Mouse (Mus musculus) hindbrain, embryonic 15.5 days (tissue): ENCODE results near the gene Dock6. TPM values are rescaled to one million over a fixed set of nuclear protein-coding genes. Genes with fewer than 3 reads are reported as not detected.
A peak's percentile ranks its signal among the peaks of the same experiment; 100 is the strongest.
"Not testable (repeated sequence)": the region's sequence is repeated elsewhere in the genome, so short reads cannot be mapped to it uniquely, and the experiment has no call there.

Experiments
- ATAC-seq: fragments of 200-750 bp; cut with Nextera tagmentation; 2 replicates; pipeline ENCODE4 v1.8.0; 2017; ENCODE audit warnings: low read depth, moderate number of reproducible peaks, moderate TSS enrichment; ENCODE audit not compliant: low FRiP score
- H3K27ac ChIP-seq: fragments of 300-500 bp; sonication (generic); replicated peaks from 2 replicates; pipeline ENCODE4 v1.5.1; 2015; ENCODE audit warnings: mild to moderate bottlenecking, inconsistent platforms
- H3K27me3 ChIP-seq: fragments of 300-500 bp; sonication (generic); 2 replicates; pipeline ENCODE4 v1.6.1; 2015; ENCODE audit warnings: control low read depth, inconsistent platforms
- H3K36me3 ChIP-seq: fragments of 300-500 bp; sonication (generic); 2 replicates; pipeline ENCODE4 v1.6.1; 2015; ENCODE audit warnings: control low read depth, inconsistent platforms
- H3K4me1 ChIP-seq: fragments of 300-500 bp; sonication (generic); replicated peaks from 2 replicates; pipeline ENCODE4 v1.6.1; 2015; ENCODE audit warnings: control low read depth, inconsistent platforms
- H3K4me2 ChIP-seq: fragments of 300-500 bp; sonication (generic); 2 replicates; pipeline ENCODE4 v1.6.1; 2015; ENCODE audit warnings: moderate library complexity, mild to moderate bottlenecking, inconsistent platforms
- H3K4me3 ChIP-seq: fragments of 300-500 bp; sonication (generic); 2 replicates; pipeline ENCODE4 v1.5.1; 2015; ENCODE audit warnings: mild to moderate bottlenecking, inconsistent platforms
- H3K9ac ChIP-seq: fragments of 300-500 bp; sonication (generic); 2 replicates; pipeline ENCODE4 v1.6.1; 2015; ENCODE audit warnings: inconsistent platforms
- H3K9me3 ChIP-seq: fragments of 300-500 bp; sonication (generic); 2 replicates; pipeline ENCODE4 v1.6.1; 2016; ENCODE audit warnings: control low read depth, inconsistent platforms
- WGBS: fragments of 180-500 bp; shearing (Covaris S2); methylation state at CpG from one replicate; pipeline ENCODE4 v1.1.7; 2015; 5-methylcytosine and 5-hydroxymethylcytosine counted together
- polyA plus RNA-seq: library from polyadenylated mRNA; unstranded; fragments of >200 nt; fragmentation: Nextera tagmentation; extraction: Ambion mirVana; gene quantifications from 2 replicates; pipeline ENCODE4 v1.2.1, GENCODE M21; 2015

The Dock6 gene
- polyA plus RNA-seq, 1 experiment from 2014 or later: 16.4 TPM

GRCm38 (mm10) chr9:21803986-21804644 lies 48.3 kb downstream of the Dock6 start:
- Histone ChIP-seq H3K36me3 (no peaks in the 10 kb centered on the region), H3K4me3 (no peak overlapping the region), H3K27ac (no peak overlapping the region), H3K27me3 (no peaks in the 10 kb centered on the region), H3K9me3 (no peaks in the 10 kb centered on the region), H3K9ac (no peak overlapping the region), H3K4me2 (0 out of 2 replicates have a peak overlapping the region, but pooled peaks have one; percentile 2), H3K4me1 (no peaks in the 10 kb centered on the region)
- WGBS: 48% methylated on average over 13 of the region's 13 CpGs
- ATAC-seq: peak; percentile 83

- Histone ChIP-seq H3K9me3 (no peaks in the 10 kb centered on the region), H3K4me3 (no peak overlapping the region), H3K4me1 (peaks cover 11% of the 10 kb centered on the region), H3K4me2 (no peak overlapping the region), H3K36me3 (no peaks in the 10 kb centered on the region), H3K27me3 (peaks cover 7% of the 10 kb centered on the region), H3K9ac (no peak overlapping the region), H3K27ac (no peak overlapping the region)
- WGBS: 87% methylated on average over 7 of the region's 7 CpGs
- ATAC-seq: no peak
Measured at GRCm38 (mm10) chr9:21801591-21801990, 50.8 kb downstream of the Dock6 start.

DNA sequence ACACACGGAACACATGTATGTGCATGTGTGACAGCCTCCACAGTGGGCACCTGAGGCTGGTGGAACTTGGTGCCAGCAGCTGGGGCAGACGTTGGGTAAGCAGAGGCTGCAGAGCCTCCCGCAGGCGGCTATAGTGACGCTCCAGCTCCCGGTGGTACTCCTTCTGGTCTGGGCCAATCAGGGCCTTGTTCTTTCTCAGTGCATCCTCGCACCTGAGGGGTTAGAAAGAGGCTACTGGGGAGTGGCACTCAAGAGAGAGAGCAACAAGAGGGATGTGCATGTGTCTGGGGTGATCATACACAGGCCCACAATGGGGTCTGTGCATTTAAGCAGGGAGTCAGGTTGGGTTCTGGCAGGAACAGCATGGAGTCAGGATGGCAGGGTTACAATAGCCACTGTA lies 51.3 kb downstream of the Dock6 start:
- H3K4me1 ChIP-seq: peaks cover 12% of the 10 kb centered on the region
- no peaks in the 10 kb centered on the region for H3K36me3 ChIP-seq
- peaks cover 7% of the 10 kb centered on the region for H3K27me3 ChIP-seq
- H3K9me3 ChIP-seq: no peaks in the 10 kb centered on the region
- H3K4me2 ChIP-seq: no peak overlapping the region
- no peak overlapping the region for H3K27ac ChIP-seq
- 77% methylated on average over 7 of the region's 7 CpGs for WGBS
- no peak for ATAC-seq
- no peak overlapping the region for H3K9ac ChIP-seq
- no peak overlapping the region for H3K4me3 ChIP-seq

- 66% methylated on average over 3 of the region's 3 CpGs for WGBS
- H3K9ac ChIP-seq: no peak overlapping the region
- peak overlapping the region; percentile 66 for H3K4me3 ChIP-seq
Measured at GRCm38 (mm10) chr9:21799010-21799350, 53.5 kb downstream of the Dock6 start.

GRCm38 (mm10) chr9:21798345-21799009 lies 54.0 kb downstream of the Dock6 start, which contains the start of gene Kank2:
Gene Kank2 (minus strand): TSS chr9:21798744.
- peak; percentile 70 for ATAC-seq
- Histone ChIP-seq H3K9me3 (no peaks in the 10 kb centered on the region), H3K27ac (peak within 1 kb of the TSS; percentile 67), H3K4me3 (peak within 1 kb of the TSS; percentile 66), H3K4me2 (peak within 1 kb of the TSS; percentile 83), H3K27me3 (peaks cover 7% of the 10 kb centered on the region), H3K9ac (peak within 1 kb of the TSS; percentile 53), H3K4me1 (peaks cover 12% of the 10 kb centered on the region), H3K36me3 (no peaks in the 10 kb centered on the region)
- under 1% methylated on average over 47 of the region's 52 CpGs for WGBS

More at GRCm38 (mm10) chr9:21799010-21799350, 53.5 kb downstream of the Dock6 start:
- Histone ChIP-seq H3K4me1 (peaks cover 12% of the 10 kb centered on the region), H3K27me3 (peaks cover 7% of the 10 kb centered on the region), H3K27ac (no peak overlapping the region), H3K9me3 (no peaks in the 10 kb centered on the region), H3K4me2 (peak overlapping the region; percentile 83), H3K36me3 (no peaks in the 10 kb centered on the region)
- ATAC-seq: no peak

DNA sequence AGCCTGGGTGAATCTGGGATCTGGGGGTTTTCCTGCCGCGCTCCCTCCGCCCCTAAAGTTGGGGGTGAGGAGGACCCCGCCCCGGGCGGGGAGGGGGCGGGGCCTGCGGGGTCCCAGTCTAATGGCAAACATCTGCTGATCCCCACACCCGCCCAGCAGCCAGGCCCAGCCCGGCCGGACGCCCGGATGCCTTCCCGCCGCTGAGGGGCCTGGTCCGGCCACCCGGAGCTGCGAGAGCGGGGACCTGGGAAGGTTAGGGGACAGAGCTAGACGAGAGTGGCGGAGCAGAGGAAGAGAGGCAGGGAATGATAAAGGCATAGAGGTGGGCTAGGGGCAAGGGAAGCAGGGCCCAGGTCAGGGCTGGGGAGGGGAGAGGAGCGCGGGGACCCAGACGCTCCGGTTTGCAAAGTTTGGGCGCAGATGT lies 54.5 kb downstream of the Dock6 start:
- Histone ChIP-seq H3K27me3 (peaks cover 7% of the 10 kb centered on the region), H3K9ac (peak overlapping the region; percentile 53), H3K4me1 (peaks cover 16% of the 10 kb centered on the region), H3K4me3 (peak overlapping the region; percentile 66), H3K36me3 (no peaks in the 10 kb centered on the region), H3K4me2 (peak overlapping the region; percentile 83), H3K9me3 (no peaks in the 10 kb centered on the region), H3K27ac (peak overlapping the region; percentile 67)
- WGBS: 1% methylated on average over 20 of the region's 26 CpGs
- peak; percentile 46 for ATAC-seq

DNA sequence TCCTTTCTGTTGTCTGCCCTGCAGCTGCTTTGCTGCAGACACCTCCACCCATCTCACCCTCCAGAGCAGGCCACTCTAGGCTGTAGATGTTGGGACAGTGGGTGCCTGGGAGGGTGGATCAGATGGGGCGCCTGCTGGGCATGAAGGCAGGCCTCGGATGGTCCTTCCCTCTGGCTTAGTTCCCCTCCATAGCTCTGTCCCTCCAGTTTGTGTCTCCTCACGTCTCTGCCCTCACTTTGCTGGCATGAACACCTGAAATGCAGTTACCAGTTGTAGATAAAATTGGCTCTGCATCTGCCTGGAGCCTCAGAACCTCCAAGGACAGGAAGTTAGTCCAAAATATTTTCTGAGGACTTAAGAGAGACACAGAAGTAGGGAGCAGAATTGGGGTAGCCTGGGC lies 55.5 kb downstream of the Dock6 start:
- ATAC-seq: no peak
- no peaks in the 10 kb centered on the region for H3K9me3 ChIP-seq
- H3K4me1 ChIP-seq: peaks cover 21% of the 10 kb centered on the region
- no peaks in the 10 kb centered on the region for H3K36me3 ChIP-seq
- H3K4me3 ChIP-seq: no peak overlapping the region
- peaks cover 7% of the 10 kb centered on the region for H3K27me3 ChIP-seq
- no peak overlapping the region for H3K9ac ChIP-seq
- 72% methylated on average over 3 of the region's 3 CpGs for WGBS
- H3K4me2 ChIP-seq: peak overlapping the region; percentile 83
- H3K27ac ChIP-seq: 0 out of 2 replicates have a peak overlapping the region, but pooled peaks have one; percentile 3

GRCm38 (mm10) chr9:21796259-21796658 lies 56.2 kb downstream of the Dock6 start:
- no peak for ATAC-seq
- 0 out of 2 replicates have a peak overlapping the region, but pooled peaks have one; percentile 39 for H3K27ac ChIP-seq
- peaks cover 7% of the 10 kb centered on the region for H3K27me3 ChIP-seq
- no peaks in the 10 kb centered on the region for H3K9me3 ChIP-seq
- no peak overlapping the region for H3K9ac ChIP-seq
- no peak overlapping the region for H3K4me3 ChIP-seq
- H3K4me2 ChIP-seq: no peak overlapping the region
- H3K4me1 ChIP-seq: peaks cover 26% of the 10 kb centered on the region
- 64% methylated on average over 3 of the region's 3 CpGs for WGBS
- no peaks in the 10 kb centered on the region for H3K36me3 ChIP-seq

- Histone ChIP-seq H3K4me1 (peaks cover 26% of the 10 kb centered on the region), H3K9ac (no peak overlapping the region), H3K36me3 (no peaks in the 10 kb centered on the region), H3K4me3 (no peak overlapping the region), H3K27me3 (peaks cover 7% of the 10 kb centered on the region), H3K9me3 (no peaks in the 10 kb centered on the region), H3K4me2 (no peak overlapping the region), H3K27ac (no peak overlapping the region)
- WGBS: 80% methylated on average over 5 of the region's 5 CpGs
- ATAC-seq: no peak
Measured at GRCm38 (mm10) chr9:21795579-21795978, 56.9 kb downstream of the Dock6 start.

DNA sequence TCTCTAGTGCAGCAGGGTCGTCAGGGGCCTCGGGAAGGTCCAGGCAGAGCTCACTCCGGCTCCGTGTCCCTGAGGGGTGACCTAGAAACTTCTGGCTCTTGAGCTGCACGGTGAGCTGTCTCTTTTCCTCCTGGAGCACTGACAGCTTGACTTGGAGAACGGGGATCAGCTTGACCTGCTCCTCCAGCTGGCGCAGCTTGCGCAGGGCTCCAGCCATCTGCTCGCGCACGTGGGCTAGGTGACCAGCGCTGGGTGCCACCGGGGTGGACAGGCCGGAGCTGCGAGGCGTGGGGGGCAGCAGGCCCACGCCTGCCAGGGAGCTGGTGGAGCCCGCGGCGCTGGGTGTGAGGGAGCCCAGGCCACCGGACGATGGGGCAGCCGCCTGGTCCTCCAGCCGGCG lies 57.5 kb downstream of the Dock6 start:
- 93% methylated on average over 25 of the region's 25 CpGs for WGBS
- no peaks in the 10 kb centered on the region for H3K9me3 ChIP-seq
- no peak overlapping the region for H3K9ac ChIP-seq
- no peak overlapping the region for H3K4me2 ChIP-seq
- H3K36me3 ChIP-seq: no peaks in the 10 kb centered on the region
- ATAC-seq: no peak
- H3K27ac ChIP-seq: no peak overlapping the region
- no peak overlapping the region for H3K4me3 ChIP-seq
- peaks cover 26% of the 10 kb centered on the region for H3K4me1 ChIP-seq
- H3K27me3 ChIP-seq: peaks cover 7% of the 10 kb centered on the region

DNA sequence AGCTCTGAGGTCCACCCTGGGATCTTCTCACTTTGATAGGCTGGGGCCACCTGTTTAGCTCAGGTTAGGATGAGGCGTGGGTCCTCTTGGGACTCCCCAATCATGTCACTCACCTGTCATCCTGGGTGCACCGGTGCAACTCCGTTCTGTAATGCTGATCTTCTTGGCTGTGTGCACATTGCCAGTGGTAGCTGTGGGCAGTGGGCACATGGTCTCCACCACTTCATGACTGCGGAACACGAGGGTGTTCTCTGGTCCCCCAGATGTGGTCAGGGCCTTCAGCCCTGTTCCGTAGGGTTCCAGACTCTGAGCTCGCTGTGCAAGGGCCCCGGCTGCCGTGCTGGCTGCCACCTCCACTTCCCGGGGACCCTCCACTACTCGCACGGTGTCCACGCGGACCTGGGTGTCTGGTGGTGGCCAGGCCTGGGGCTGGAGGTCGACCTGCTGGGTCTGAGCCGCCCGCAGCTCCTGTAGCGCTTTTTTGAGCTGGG lies 58.0 kb downstream of the Dock6 start:
- H3K9ac ChIP-seq: no peak overlapping the region
- no peak overlapping the region for H3K4me2 ChIP-seq
- no peaks in the 10 kb centered on the region for H3K36me3 ChIP-seq
- WGBS: 95% methylated on average over 18 of the region's 18 CpGs
- H3K27me3 ChIP-seq: peaks cover 7% of the 10 kb centered on the region
- no peak overlapping the region for H3K4me3 ChIP-seq
- ATAC-seq: no peak
- H3K27ac ChIP-seq: no peak overlapping the region
- H3K9me3 ChIP-seq: no peaks in the 10 kb centered on the region
- H3K4me1 ChIP-seq: peaks cover 26% of the 10 kb centered on the region

- H3K27me3 ChIP-seq, H3K36me3 ChIP-seq, H3K4me3 ChIP-seq, H3K9ac ChIP-seq, H3K4me2 ChIP-seq, H3K9me3 ChIP-seq, ATAC-seq, H3K27ac ChIP-seq: not testable (repeated sequence)
- 98% methylated on average over 6 of the region's 6 CpGs for whole genome bisulfite sequencing
- H3K4me1 ChIP-seq: peaks cover 26% of the 10 kb centered on the region
Measured at GRCm38 (mm10) chr9:21793507-21793906, 58.9 kb downstream of the Dock6 start.
